Mouse (Mus musculus): ENCODE data around the gene Klf9. TPM values are rescaled to one million over a fixed set of nuclear protein-coding genes. Genes with fewer than 3 reads are reported as not detected.

Klf9 gene
- polyA plus RNA-seq, 1 experiment = 9.8 TPM

DNA sequence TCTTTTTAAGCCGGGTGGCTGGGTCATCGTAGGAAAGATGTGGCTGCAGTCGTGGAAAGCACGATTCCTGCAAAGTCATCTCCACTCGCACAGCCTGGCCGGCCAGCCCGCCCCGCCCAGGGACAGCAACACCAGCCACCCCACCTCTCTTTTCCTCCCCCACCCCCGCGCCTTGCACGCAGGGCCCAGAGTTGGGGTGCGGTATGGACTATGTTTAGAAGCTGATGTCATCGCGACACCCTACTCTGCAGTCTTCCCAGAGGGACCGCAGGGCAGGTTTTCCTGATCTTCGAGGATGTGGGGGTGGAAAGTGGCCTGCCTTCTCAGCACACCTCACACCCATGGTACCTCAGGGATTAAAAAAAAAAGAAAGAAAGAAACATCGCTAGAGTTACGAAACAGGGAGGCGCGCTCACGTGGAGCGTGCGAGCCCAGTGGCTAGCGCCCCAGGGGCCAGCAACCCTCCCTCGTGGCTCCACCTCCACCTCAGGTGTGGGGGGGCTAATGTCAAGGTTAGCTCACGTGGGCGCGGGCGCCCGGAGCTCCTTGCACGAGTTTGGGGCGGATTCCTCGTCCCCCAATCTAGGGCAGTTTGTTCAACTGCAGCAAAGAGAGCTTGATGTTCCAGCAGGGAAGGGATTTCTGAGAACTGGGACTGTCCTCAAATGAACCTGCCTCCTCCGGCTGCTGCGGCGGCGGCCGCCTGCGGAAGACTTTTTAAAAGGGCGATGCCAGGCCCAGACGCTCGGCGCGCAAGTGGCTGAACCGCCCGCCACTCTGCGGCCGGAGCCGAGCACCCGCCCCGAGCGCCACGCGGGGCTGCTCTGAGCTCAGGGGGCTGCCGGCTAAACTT lies 5.5 kb upstream of the Klf9 start:
- no peaks in the 10 kb centered on the region; the same call in 1 of the 2 replicates for H3K4me1 ChIP-seq (ENCODE audit: control insufficient read depth, insufficient read depth, low read length)
- TF ChIP-seq POLR2A (IDR thresholded peaks at IDR 0.05; ENCODE audit: borderline replicate concordance, control insufficient read depth, low read depth, low read length) = 0 out of 2 replicates have a peak, but pooled peaks have one; percentile 30
- TF ChIP-seq CTCF (IDR thresholded peaks at IDR 0.05; ENCODE audit: control insufficient read depth, insufficient read depth, low read length) = no peak
- peak overlapping the region; percentile 75 for H3K4me3 ChIP-seq (replicated peaks; ENCODE audit: control insufficient read depth, low read depth, low read length)
- under 1% methylated on average over 55 of the region's 55 CpGs for WGBS
- peak overlapping the region; percentile 79 for H3K27ac ChIP-seq (ENCODE audit: control insufficient read depth, insufficient read depth, low read depth, low read length, poor library complexity)

DNA sequence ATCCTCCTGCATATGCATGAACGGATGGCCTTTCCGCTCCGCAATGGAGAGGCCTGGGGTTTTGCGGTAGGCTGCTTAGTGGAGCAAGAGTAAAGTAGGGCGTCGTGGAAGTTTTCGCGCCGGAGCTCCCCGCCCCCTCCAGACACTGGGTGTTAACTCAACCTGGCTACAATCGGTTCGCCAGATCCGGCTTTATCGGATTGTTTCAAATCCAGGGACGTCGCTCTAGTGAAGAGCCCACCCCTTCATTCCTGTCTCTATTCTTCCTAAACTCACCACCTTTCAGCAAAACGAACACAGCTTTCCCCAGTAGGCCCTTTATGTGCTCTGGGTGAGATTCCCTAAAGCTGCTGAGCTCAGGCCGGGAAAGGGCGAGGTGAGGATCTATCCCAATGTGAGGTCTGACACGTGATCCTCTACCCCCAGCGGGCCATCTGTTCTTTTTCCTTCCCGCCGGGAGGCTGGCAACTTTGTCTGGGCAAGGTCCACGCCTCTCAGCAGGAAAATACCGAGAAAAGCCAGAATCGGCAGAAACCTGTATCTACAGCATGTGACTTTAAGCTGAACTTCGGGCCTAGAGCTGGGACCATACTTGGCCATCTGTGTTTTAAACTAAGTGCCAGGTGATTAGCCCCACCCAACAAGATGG lies 4.7 kb upstream of the Klf9 start:
- 22% methylated on average over 27 of the region's 27 CpGs for WGBS
- Histone ChIP-seq H3K4me1 (ENCODE audit: control insufficient read depth, insufficient read depth, low read length) (no peaks in the 10 kb centered on the region; the same call in 1 of the 2 replicates), H3K27ac (ENCODE audit: control insufficient read depth, insufficient read depth, low read depth, low read length, poor library complexity) (peak overlapping the region; percentile 79), H3K4me3 (replicated peaks; ENCODE audit: control insufficient read depth, low read depth, low read length) (peak overlapping the region; percentile 53)
- TF ChIP-seq CTCF (IDR thresholded peaks at IDR 0.05; ENCODE audit: control insufficient read depth, insufficient read depth, low read length) (no peak), POLR2A (IDR thresholded peaks at IDR 0.05; ENCODE audit: borderline replicate concordance, control insufficient read depth, low read depth, low read length) (no peak)

DNA sequence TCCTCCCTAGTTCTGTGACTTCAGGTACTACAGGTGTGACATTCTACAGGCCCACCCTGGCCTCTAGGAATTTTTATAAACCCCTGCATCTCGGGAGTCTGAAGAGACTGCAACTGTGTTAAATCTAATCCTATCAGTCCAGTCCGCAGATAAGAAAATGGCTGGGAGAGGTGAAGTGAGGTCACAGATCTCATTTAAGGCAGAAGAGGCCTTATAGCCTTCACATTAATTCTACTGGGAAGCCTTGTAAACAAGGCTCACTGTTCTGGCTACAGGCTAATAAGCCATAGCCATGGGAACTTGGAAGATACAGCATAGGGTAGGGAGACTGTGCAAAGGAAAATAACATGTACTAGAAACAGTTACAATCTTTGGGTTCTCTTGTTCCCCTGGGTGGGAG lies 3.7 kb upstream of the Klf9 start:
- 60% methylated on average over 2 of the region's 2 CpGs for WGBS
- Histone ChIP-seq H3K27ac (ENCODE audit: control insufficient read depth, insufficient read depth, low read depth, low read length, poor library complexity) (no peak overlapping the region), H3K4me1 (ENCODE audit: control insufficient read depth, insufficient read depth, low read length) (no peaks in the 10 kb centered on the region; the same call in 1 of the 2 replicates), H3K4me3 (replicated peaks; ENCODE audit: control insufficient read depth, low read depth, low read length) (no peak overlapping the region)
- TF ChIP-seq CTCF (IDR thresholded peaks at IDR 0.05; ENCODE audit: control insufficient read depth, insufficient read depth, low read length) (no peak), POLR2A (IDR thresholded peaks at IDR 0.05; ENCODE audit: borderline replicate concordance, control insufficient read depth, low read depth, low read length) (no peak)

DNA sequence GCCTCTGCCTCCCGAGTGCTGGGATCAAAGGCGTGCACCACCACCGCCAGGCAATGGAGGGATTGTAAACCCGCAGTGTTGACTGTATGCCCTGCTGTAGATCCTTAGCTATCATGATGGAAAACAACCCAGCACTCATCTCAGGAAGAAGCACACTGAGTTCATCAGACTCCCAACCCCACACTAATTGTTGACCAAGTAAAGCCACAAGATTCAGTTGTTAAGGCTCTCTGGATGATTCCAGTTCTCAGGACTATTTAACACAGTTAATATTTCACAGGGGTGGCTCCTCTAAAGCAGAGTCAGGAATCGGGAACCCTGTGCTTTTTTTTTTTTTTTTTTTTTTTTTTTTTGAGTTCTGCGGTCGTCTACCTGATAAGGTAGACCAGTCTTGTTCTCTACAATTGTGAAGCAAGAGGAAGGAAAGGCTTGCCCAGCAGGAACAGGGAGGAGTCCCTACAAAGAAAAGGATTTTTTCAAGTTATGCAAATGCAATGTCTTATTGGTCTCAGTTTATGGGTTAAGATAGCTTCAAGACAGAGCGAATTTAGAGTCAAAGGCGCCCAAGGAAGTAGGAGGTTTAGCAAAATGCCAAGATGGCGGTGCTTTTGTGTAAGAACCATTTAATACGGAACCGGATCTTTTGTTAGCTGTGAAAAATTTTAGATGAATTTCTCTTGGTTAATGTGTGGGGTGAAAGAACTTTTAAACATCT lies 1.1 kb upstream of the Klf9 start:
- Histone ChIP-seq H3K4me1 (ENCODE audit: control insufficient read depth, insufficient read depth, low read length) (no peaks in the 10 kb centered on the region; the same call in 1 of the 2 replicates), H3K27ac (ENCODE audit: control insufficient read depth, insufficient read depth, low read depth, low read length, poor library complexity) (peak overlapping the region; percentile 98; the same call in 1 of the 2 replicates), H3K4me3 (replicated peaks; ENCODE audit: control insufficient read depth, low read depth, low read length) (peak overlapping the region; percentile 94)
- 34% methylated on average over 12 of the region's 12 CpGs for WGBS
- TF ChIP-seq CTCF (IDR thresholded peaks at IDR 0.05; ENCODE audit: control insufficient read depth, insufficient read depth, low read length) = no peak
- TF ChIP-seq POLR2A (IDR thresholded peaks at IDR 0.05; ENCODE audit: borderline replicate concordance, control insufficient read depth, low read depth, low read length) = no peak

DNA sequence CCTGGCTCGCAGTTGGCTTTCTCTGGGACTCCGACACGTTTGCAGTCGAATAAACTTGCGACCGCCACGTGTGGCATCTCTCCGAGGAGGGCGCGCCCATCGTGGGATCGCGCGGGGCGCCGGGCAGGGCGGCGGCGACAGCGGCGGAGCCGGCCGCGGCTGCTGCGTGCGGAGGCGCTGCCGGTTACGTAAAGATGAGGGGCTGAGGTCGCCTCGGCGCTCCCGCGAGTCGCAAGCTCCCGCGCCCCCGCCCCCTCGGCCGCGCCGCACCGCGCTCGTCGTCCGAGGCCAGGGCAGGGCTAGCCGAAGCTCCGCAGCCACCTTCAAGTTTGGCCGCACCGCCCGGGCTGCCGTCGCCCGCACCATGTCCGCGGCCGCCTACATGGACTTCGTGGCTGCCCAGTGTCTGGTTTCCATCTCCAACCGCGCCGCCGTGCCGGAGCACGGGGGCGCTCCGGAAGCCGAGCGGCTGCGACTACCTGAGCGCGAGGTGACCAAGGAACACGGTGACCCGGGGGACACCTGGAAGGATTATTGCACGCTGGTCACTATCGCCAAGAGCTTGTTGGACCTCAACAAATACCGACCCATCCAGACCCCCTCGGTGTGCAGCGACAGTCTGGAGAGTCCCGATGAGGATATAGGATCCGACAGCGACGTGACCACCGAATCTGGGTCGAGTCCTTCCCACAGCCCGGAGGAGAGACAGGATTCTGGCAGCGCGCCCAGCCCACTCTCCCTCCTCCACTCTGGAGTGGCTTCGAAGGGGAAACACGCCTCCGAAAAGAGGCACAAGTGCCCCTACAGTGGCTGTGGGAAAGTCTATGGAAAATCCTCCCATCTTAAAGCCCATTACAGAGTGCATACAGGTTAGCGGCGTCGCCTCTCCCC lies 610 bp downstream of the Klf9 start:
- TF ChIP-seq POLR2A (IDR thresholded peaks at IDR 0.05; ENCODE audit: borderline replicate concordance, control insufficient read depth, low read depth, low read length) (no peak; the same call in 1 of the 2 replicates), CTCF (IDR thresholded peaks at IDR 0.05; ENCODE audit: control insufficient read depth, insufficient read depth, low read length) (no peak)
- Histone ChIP-seq H3K4me3 (replicated peaks; ENCODE audit: control insufficient read depth, low read depth, low read length) (peak overlapping the region; percentile 94), H3K4me1 (ENCODE audit: control insufficient read depth, insufficient read depth, low read length) (no peaks in the 10 kb centered on the region; the same call in 1 of the 2 replicates), H3K27ac (ENCODE audit: control insufficient read depth, insufficient read depth, low read depth, low read length, poor library complexity) (peak overlapping the region; percentile 98)
- under 1% methylated on average over 94 of the region's 94 CpGs for WGBS

DNA sequence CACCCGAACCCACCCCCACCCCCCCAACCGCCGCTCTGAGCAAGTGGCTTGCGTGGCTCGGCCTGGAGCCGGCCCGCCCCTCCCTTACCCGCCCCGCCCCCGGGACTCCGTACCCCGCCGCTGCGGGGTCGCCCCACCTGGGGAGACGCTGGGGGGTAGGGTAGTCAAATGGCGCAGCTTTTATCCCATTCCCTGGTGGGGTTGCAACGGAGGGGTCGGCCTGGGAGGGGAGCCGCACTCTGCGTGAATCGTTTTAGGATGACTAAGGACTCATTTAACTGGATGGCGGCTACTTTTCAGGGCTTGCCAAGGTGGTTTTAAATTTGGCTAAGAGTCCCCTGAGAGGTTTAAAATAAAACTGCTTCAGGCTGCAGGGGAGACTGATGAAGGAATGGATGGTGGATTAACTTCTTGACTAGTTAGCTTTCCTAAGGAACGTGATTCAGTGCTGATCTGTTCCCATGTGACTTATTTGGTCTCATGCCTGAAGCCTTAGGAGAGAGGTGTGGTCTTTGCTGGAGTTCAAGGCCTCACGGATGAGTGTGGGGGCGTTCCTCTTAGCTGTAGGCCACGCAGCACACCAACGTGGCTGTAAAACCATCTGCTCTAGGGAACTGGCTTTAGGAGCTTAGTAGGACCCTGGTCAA lies 1.5 kb downstream of the Klf9 start:
- no peak overlapping the region for H3K27ac ChIP-seq (ENCODE audit: control insufficient read depth, insufficient read depth, low read depth, low read length, poor library complexity)
- H3K4me1 ChIP-seq (ENCODE audit: control insufficient read depth, insufficient read depth, low read length) = no peaks in the 10 kb centered on the region; the same call in 1 of the 2 replicates
- 7% methylated on average over 28 of the region's 28 CpGs for WGBS
- H3K4me3 ChIP-seq (replicated peaks; ENCODE audit: control insufficient read depth, low read depth, low read length) = peak overlapping the region; percentile 94
- TF ChIP-seq POLR2A (IDR thresholded peaks at IDR 0.05; ENCODE audit: borderline replicate concordance, control insufficient read depth, low read depth, low read length) (no peak), CTCF (IDR thresholded peaks at IDR 0.05; ENCODE audit: control insufficient read depth, insufficient read depth, low read length) (no peak)

DNA sequence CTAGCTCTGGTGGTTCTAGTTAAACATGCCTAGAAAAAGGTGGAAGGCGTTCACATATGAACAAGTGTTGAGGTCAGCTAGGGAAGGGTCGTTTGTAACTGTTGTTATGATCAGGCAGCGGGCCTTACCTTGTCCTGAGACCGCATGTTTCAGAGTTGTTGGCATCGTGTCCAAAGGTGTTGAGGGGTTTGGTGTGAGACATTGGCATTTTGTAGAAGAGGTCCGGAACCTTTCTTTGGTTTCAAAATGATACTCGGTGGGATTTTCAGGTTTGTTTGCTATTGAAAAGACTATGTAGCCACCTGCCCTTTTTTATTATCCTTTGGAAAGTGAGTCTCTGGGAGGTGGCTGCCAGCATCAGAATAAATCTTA lies 2.0 kb downstream of the Klf9 start:
- 70% methylated on average over 7 of the region's 7 CpGs for WGBS
- H3K4me1 ChIP-seq (ENCODE audit: control insufficient read depth, insufficient read depth, low read length) = no peaks in the 10 kb centered on the region; the same call in 1 of the 2 replicates
- TF ChIP-seq POLR2A (IDR thresholded peaks at IDR 0.05; ENCODE audit: borderline replicate concordance, control insufficient read depth, low read depth, low read length) (no peak), CTCF (IDR thresholded peaks at IDR 0.05; ENCODE audit: control insufficient read depth, insufficient read depth, low read length) (no peak)
- H3K4me3 ChIP-seq (replicated peaks; ENCODE audit: control insufficient read depth, low read depth, low read length) = peak overlapping the region; percentile 3
- no peak overlapping the region for H3K27ac ChIP-seq (ENCODE audit: control insufficient read depth, insufficient read depth, low read depth, low read length, poor library complexity)

All from bone marrow, adult 2 months (tissue).